Mouse (Mus musculus): ENCODE measurements around the gene Nkx3-2. TPM values are rescaled to one million over a fixed set of nuclear protein-coding genes. Genes with fewer than 3 reads are reported as not detected.

The Nkx3-2 gene
- polyA plus RNA-seq (2012; rRNA removed) = not detected in 2 replicates

DNA sequence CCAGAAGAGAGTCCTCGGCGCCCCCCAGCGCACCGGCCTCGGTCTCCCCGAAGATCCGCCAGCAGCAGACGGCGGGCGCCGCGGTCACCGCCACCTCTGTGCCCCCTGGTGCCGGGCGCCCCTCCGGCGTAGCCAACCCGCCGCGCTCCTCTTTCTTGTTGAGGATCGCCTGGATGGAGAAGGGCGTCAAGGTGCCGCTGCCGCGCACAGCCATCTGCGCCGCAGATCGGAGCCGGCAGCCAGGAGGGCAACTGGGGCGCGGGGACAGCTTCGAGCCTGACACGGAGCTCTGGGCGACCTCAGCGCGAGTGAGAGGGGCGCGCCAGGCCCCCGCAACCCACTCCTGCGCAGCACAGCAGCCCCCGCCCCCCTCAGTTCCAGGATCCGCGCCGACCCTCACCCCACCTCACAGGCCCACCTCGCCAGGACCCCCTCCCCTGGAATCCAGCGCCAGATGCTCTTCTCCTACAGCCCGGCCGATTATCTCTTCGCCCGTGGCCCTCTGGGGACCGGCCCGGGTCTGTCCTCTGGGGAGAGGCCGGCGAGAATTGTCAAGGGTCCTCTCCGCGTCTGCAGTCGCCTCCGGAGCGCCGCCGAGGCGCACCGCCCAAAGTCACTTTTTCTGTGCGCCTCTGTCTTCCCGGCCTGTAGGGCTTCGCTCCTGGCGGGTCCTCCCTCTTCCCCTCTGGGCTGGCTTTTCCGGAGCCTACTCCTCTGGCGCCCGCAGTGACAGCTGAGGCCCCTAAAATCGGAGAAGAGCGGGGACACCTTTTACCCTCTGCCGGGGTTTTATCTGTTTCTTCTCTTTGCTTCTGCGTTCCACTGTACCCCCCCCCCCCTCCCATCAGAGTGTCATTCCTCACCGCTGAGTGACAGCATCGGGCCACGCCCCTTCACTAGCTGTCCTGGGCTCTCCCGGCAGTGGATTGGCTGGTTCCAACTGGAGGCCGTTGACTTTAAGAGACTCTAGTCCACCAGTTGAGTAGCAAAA is at the start of gene Nkx3-2:
Gene Nkx3-2, minus strand, starts transcription at position 771 of the 991 bp plus-strand sequence.

Other genes with a start within 250 kb of the Nkx3-2 start
- 20.6 and 42.9 TPM in 2 replicates for gene Rab28, start 56.3 kb downstream of the Nkx3-2 start, polyA plus RNA-seq (2012; rRNA removed)
- gene Bod1l, start 79.8 kb upstream of the Nkx3-2 start, polyA plus RNA-seq (2012; rRNA removed) = 9.5 and 10.6 TPM in 2 replicates